Mouse (Mus musculus): ENCODE data around the gene Slc15a1. TPM values are rescaled to one million over a fixed set of nuclear protein-coding genes. Genes with fewer than 3 reads are reported as not detected.
"Not testable (repeated sequence)": the region's sequence is repeated elsewhere in the genome, so short reads cannot be mapped to it uniquely, and the experiment has no call there.

The Slc15a1 gene
- polyA plus RNA-seq, 1 experiment from 2014 or later, result 0.74 TPM

DNA sequence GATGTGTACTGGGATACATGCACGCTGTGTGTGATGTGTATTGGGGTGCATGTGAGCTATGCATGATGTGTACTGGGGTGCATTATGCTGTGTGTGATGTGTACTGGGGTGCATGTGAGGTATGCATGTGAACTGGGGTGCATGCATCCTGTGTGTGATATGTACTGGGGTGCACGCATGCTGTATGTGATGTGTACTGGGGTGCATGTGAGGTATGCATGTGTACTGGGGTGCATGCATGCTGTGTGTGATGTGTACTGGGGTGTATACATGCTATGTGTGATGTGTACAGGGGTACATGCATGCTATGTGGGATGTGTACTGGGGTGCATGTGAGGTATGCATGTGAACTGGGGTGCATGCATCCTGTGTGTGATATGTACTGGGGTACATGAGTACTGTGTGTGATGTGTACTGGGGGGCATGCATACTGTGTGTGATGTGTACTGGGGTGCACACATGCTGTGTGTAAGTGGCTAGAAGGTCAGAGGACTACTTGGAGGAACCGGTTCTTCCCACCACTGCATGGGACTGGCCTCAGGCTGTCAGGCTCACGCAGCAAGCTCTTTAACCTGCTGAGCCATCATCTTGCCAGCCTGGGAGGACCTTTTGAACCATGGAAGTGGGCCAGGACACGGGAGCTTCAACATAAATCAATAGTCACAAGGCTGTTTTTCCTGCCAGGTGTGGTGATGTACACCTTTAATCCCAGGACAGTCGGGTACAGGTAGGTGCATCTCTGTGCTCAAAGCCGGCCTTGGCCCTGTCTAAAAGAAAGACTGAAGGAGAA lies 79.9 kb downstream of the Slc15a1 start:
- Histone ChIP-seq H3K9ac (no peak overlapping the region), H3K27me3 (no peaks in the 10 kb centered on the region), H3K4me3 (no peak overlapping the region), H3K4me1 (peaks cover 17% of the 10 kb centered on the region), H3K36me3 (no peaks in the 10 kb centered on the region), H3K27ac (no peak overlapping the region), H3K9me3 (no peaks in the 10 kb centered on the region), H3K4me2 (no peak overlapping the region)
- 70% methylated on average over 7 of the region's 7 CpGs for WGBS
- no peak for ATAC-seq (ENCODE audit: borderline replicate concordance, extremely low read depth, low FRiP score, low TSS enrichment)

DNA sequence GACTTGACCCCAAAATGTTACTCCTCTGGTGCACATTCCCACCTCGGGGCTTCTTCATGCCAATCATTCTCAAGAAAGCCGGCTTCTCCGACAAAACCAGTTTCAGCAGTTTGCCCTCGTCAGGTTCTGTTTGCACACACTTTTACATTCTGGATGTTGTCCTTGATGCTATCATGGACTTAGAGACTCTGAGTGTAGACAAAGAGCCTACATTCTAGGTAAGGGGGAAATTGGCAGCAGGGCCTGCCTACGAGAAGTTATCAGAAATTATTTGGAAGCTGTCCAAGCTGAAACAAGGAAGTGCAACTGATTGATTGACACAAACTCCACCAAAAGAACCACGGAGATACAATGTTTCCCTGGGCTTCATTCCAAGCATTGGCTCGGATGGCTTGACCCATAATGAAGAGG lies 81.7 kb downstream of the Slc15a1 start:
- ATAC-seq (ENCODE audit: borderline replicate concordance, extremely low read depth, low FRiP score, low TSS enrichment), result no peak
- no peaks in the 10 kb centered on the region for H3K27me3 ChIP-seq
- no peaks in the 10 kb centered on the region for H3K9me3 ChIP-seq
- H3K27ac ChIP-seq, result peak overlapping the region; percentile 39; the same call in 1 of the 2 replicates
- H3K4me3 ChIP-seq, result no peak overlapping the region
- no peak overlapping the region for H3K9ac ChIP-seq
- 9% methylated on average over 7 of the region's 7 CpGs for WGBS
- H3K36me3 ChIP-seq, result no peaks in the 10 kb centered on the region
- peaks cover 17% of the 10 kb centered on the region for H3K4me1 ChIP-seq
- H3K4me2 ChIP-seq, result peak overlapping the region; percentile 4; the same call in 1 of the 2 replicates

DNA sequence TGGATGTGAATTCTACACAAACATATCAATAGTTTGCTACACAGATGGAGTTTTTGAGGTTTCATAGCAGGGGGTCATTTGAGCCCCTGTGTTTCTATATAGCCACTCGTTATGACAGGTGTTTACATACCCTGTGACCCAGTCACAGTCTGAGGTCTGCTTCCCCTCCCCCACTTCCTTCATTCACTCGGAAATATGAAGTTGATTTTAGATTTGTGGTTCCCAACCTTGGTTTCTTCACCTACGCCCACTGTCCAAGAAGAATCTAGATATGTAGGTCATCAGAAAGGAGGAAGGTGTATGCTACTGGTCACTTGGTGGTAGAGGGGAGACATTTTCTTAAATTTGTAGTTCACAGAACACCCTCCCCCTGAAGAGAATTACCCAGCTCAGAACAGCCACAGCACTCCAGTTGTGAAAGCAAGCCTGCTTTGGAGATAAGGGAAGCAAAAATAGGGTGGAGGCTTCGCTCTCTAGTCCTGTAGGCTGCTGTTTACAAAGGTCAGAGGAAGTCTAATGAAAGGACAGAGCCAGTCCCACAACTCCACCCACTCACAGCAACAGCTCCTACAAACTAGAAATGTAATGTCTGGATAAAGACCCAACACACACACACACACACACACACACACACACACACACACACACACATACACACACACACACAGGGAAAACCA lies 82.2 kb downstream of the Slc15a1 start:
- Histone ChIP-seq H3K4me3 (no peak overlapping the region), H3K27ac (peak overlapping the region; percentile 39; the same call in 1 of the 2 replicates), H3K9me3 (no peaks in the 10 kb centered on the region), H3K4me1 (peaks cover 17% of the 10 kb centered on the region), H3K9ac (no peak overlapping the region), H3K27me3 (no peaks in the 10 kb centered on the region), H3K4me2 (peak overlapping the region; percentile 4; the same call in 1 of the 2 replicates), H3K36me3 (no peaks in the 10 kb centered on the region)
- peak; percentile 37; the same call in 1 of the 2 replicates for ATAC-seq (ENCODE audit: borderline replicate concordance, extremely low read depth, low FRiP score, low TSS enrichment)
- 28% methylated on average over 4 of the region's 4 CpGs for WGBS

DNA sequence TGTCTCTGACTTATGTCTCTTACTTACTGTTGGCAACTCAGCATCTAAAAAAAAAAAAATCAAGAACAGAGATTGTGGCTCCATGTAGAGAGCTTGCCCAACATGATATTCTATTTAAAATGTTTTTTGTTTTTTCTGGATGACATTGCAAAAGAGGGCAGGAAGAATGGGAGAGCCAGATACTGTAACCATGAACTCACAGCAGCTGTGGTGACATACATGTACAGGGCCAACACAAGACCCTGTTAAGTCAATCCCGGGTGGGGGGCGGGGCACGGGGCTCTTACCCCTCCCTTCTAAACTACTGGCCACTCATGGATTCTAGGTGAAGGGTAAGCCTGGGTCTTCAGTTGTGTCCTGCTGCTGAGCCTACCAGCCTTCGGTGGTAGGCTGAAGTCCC lies 83.1 kb downstream of the Slc15a1 start:
- no peak overlapping the region for H3K27ac ChIP-seq
- H3K9ac ChIP-seq, result no peak overlapping the region

DNA sequence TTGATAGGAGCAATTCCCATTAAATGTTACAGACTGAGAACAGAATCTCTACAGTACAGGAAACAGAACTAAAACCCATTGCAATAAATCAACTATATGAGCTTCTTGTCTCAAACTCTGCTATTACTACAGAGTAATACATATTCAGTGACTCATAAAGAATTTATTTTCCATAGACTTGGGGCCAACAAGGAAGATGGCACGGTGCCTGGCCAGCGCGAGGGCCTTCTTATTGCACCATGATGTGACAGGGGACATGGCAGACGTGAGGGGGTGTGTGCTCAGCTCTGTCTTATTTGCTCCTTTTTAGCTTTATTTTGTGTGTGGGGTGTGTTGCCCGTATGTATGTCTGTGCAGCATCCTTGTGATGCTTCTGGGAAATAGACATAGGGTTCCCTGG lies 87.5 kb downstream of the Slc15a1 start:
- peaks cover 10% of the 10 kb centered on the region for H3K4me1 ChIP-seq
- H3K27ac ChIP-seq, result no peak overlapping the region
- no peaks in the 10 kb centered on the region for H3K27me3 ChIP-seq
- no peak overlapping the region for H3K4me2 ChIP-seq
- H3K36me3 ChIP-seq, result no peaks in the 10 kb centered on the region
- no peaks in the 10 kb centered on the region for H3K9me3 ChIP-seq
- ATAC-seq (ENCODE audit: borderline replicate concordance, extremely low read depth, low FRiP score, low TSS enrichment), result peak; percentile 50; the same call in 1 of the 2 replicates
- H3K4me3 ChIP-seq, result no peak overlapping the region
- H3K9ac ChIP-seq, result no peak overlapping the region
- WGBS, result 64% methylated on average over 5 of the region's 5 CpGs

More for the DNA sequence above, 83.1 kb downstream of the Slc15a1 start:
- H3K36me3 ChIP-seq, result no peaks in the 10 kb centered on the region
- H3K9me3 ChIP-seq, result no peaks in the 10 kb centered on the region
- H3K4me1 ChIP-seq, result peaks cover 17% of the 10 kb centered on the region
- H3K27me3 ChIP-seq, result no peaks in the 10 kb centered on the region
- H3K4me3 ChIP-seq, result no peak overlapping the region
- WGBS, result 88% methylated on average over 4 of the region's 4 CpGs
- H3K4me2 ChIP-seq, result no peak overlapping the region
- ATAC-seq (ENCODE audit: borderline replicate concordance, extremely low read depth, low FRiP score, low TSS enrichment), result no peak

DNA sequence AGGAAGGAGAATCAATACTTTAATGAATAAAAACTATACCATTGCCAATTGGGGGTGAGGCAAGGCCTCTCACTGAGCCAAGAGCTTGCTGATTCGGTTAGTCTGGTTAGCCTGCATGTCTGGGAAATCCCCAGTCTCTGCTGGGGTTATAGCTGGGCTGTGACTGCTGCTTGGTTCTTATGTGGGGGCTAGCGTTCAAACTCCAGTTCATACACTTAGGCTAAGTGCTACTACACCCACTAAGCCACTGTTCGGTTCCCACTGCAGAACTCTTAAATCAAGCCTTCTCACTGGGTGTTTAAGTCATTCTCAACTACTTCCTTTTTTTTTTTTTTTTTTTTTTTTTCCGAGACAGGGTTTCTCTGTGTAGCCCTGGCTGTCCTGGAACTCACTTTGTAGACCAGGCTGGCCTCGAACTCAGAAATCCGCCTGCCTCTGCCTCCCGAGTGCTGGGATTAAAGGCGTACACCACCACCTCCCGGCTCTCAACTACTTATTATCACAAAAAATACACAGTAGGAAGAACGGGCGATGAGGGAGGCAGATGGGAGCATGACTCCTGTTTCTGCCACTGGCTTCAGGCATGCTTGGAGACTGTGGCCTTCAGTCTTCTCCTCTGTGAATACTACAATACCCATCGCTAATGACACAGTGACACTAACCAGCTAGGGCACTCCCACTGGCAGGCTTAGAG lies 88.3 kb downstream of the Slc15a1 start:
- 84% methylated on average over 11 of the region's 12 CpGs for WGBS

DNA sequence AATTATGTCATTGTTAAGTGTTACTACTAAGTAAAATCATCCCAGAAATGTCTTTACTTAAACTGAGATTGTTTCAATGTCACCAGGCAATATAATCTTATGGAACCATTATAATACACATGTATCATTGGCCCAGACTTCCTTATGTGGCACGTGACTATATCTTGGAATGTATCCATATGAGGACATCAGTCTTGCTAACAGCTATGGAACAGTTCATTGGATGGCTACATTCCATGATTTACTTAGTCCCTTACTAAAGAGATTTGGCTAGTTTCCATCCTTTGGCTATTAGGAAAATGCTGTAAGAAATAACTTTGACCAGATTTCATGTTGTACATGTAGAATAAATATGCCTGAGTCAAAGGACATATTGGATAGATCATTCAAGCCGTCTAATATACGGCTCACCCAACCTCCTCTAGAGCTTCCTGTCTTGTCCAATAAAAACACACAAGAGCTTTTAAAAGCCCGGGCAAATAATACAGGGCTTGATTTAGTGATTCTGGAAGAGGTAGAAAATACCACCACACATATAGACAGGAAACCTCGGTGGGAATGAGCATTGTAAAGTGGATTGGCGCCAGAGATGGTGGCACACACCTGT lies 90.3 kb downstream of the Slc15a1 start:
- Histone ChIP-seq H3K4me2 (no peak overlapping the region), H3K27ac (peak overlapping the region; percentile 37; the same call in 1 of the 2 replicates), H3K9me3 (no peaks in the 10 kb centered on the region), H3K9ac (no peak overlapping the region), H3K4me3 (no peak overlapping the region), H3K4me1 (peaks cover 6% of the 10 kb centered on the region; the same call in 1 of the 2 replicates), H3K27me3 (no peaks in the 10 kb centered on the region), H3K36me3 (no peaks in the 10 kb centered on the region)
- WGBS, result 50% methylated on average over 6 of the region's 6 CpGs
- peak; percentile 86 for ATAC-seq (ENCODE audit: borderline replicate concordance, extremely low read depth, low FRiP score, low TSS enrichment)

More for the DNA sequence above, 88.3 kb downstream of the Slc15a1 start:
- Histone ChIP-seq H3K27me3 (no peaks in the 10 kb centered on the region), H3K4me1 (peaks cover 6% of the 10 kb centered on the region; the same call in 1 of the 2 replicates), H3K36me3 (no peaks in the 10 kb centered on the region), H3K9me3 (no peaks in the 10 kb centered on the region), H3K4me2 (no peak overlapping the region), H3K4me3 (no peak overlapping the region), H3K27ac (no peak overlapping the region), H3K9ac (no peak overlapping the region)
- ATAC-seq (ENCODE audit: borderline replicate concordance, extremely low read depth, low FRiP score, low TSS enrichment), result no peak

DNA sequence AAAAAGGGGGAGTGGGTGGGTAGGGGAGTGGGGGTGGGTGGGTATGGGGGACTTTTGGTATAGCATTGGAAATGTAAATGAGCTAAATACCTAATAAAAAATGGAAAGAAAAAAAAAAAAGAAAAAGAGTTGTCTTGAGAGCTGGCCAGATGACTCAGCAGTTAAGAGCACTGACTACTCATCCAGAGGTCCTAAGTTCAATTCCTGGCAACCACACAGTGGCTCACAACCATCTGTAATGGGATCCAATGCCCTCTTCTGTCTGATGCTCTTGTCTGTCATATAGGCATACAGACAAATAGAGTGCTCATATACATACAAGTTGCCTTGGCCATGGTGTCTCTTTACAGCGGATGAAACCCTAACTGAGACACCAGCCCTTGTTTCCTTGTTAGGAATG lies 91.3 kb downstream of the Slc15a1 start:
- H3K4me1 ChIP-seq; H3K36me3 ChIP-seq; H3K4me3 ChIP-seq; H3K27me3 ChIP-seq; H3K9me3 ChIP-seq; ATAC-seq (ENCODE audit: borderline replicate concordance, extremely low read depth, low FRiP score, low TSS enrichment); H3K27ac ChIP-seq; H3K9ac ChIP-seq; H3K4me2 ChIP-seq: not testable (repeated sequence)
- WGBS, result 100% methylated on average over 1 of the region's 1 CpGs

Other genes with a start within 250 kb of the Slc15a1 start
- gene Stk24, start 125.2 kb downstream of the Slc15a1 start, polyA plus RNA-seq (2015; fragmentation: Nextera tagmentation; extraction: Ambion mirVana), result 40.3 and 40.6 TPM in 2 replicates

Measured in lung, embryonic 15.5 days (tissue).